Mouse (Mus musculus): ENCODE data around the gene Slc44a2.

DNA sequence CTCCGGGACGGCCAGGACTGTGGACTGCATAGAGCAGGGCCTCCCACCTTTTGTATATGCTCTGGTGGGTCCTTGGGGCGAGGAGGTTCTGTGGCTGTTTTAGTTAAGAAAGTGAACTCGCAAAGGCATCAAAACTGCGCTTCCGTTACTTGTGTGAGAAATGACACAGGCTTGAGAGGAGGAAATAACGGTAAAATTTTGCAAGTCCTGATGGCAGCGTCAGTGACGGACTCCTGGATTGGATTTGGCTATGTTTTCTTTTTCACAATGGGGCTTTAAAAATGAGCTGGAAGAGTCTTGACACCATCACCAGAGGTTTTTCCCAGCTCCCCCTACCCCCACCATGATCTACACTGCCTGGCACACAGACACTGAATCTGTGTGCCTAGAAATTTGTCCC is 80.5 kb downstream of the Slc44a2 start:
- TF ChIP-seq CTCF (IDR thresholded peaks at IDR 0.05; ENCODE audit: borderline replicate concordance, insufficient read depth, low read depth, low read length) (no peak), POLR2A (IDR thresholded peaks at IDR 0.05; ENCODE audit: borderline replicate concordance, insufficient read depth, low read length) (no peak)

All from cerebellum, adult 2 months (tissue).